Mouse (Mus musculus): Measurements from ENCODE around the gene Tmem151b.

GRCm38 (mm10) chr17:45575123-45575897 lies 25.8 kb upstream of the Tmem151b start:
- TF ChIP-seq GATA1 (IDR thresholded peaks at IDR 0.05; ENCODE audit: low read length): no peak
- TF ChIP-seq TAL1 (IDR thresholded peaks at IDR 0.05; ENCODE audit: low read length): no peak

All from erythroblast, embryonic 14.5 days (primary cell).